Mouse (Mus musculus): Measurements from ENCODE around the gene Lzic.

- TF ChIP-seq MAZ (IDR thresholded peaks at IDR 0.05; ENCODE audit: low read depth, low read length) = peak; percentile 82
- TF ChIP-seq POLR2A (IDR thresholded peaks at IDR 0.05; ENCODE audit: low read depth, low read length) = peak; percentile 69; the same call in 1 of the 2 replicates
- TF ChIP-seq KAT2A (IDR thresholded peaks at IDR 0.05; ENCODE audit: insufficient replicate concordance, low read length) = peak; percentile 88; the same call in 1 of the 2 replicates
- no peak for TF ChIP-seq CHD1 (IDR thresholded peaks at IDR 0.05; ENCODE audit: low read depth, low read length)
- no peak for TF ChIP-seq SMC3 (IDR thresholded peaks at IDR 0.05; ENCODE audit: low read depth, low read length)
- no peak for TF ChIP-seq CTCF (conservative IDR thresholded peaks at IDR 0.05 in 1 of 2, IDR thresholded peaks at IDR 0.05 in 1 of 2; ENCODE audit: low read depth in 2 of 2, low read length in 2 of 2)
- TF ChIP-seq CHD2 (IDR thresholded peaks at IDR 0.05; ENCODE audit: low read length) = peak; percentile 75
- TF ChIP-seq NRF1 (IDR thresholded peaks at IDR 0.05; ENCODE audit: low read depth, low read length) = no peak
- TF ChIP-seq USF1 (IDR thresholded peaks at IDR 0.05; ENCODE audit: low read depth, low read length) = no peak
- TF ChIP-seq GABPA (IDR thresholded peaks at IDR 0.05; ENCODE audit: insufficient replicate concordance, low read depth, low read length) = peak; percentile 28; the same call in 1 of the 2 replicates
- 0 out of 2 replicates have a peak, but pooled peaks have one; percentile 50 for TF ChIP-seq UBTF (IDR thresholded peaks at IDR 0.05; ENCODE audit: low read depth, low read length)
- TF ChIP-seq POLR2AphosphoS2 (IDR thresholded peaks at IDR 0.05; ENCODE audit: low read depth, low read length) = no peak
- 0 out of 2 replicates have a peak, but pooled peaks have one; percentile 50 for TF ChIP-seq MYC (IDR thresholded peaks at IDR 0.05; ENCODE audit: low read depth, low read length)
Measured at GRCm38 (mm10) chr4:149485053-149485824, at the start of gene Lzic, which contains the start of gene Nmnat1.

All from CH12.LX (cell line).